Mouse (Mus musculus) gastrocnemius, adult 18-20 months (tissue): ENCODE measurements around the gene Tecr. TPM values are rescaled to one million over a fixed set of nuclear protein-coding genes. Genes with fewer than 3 reads are reported as not detected.
"Not testable (repeated sequence)": the region's sequence is repeated elsewhere in the genome, so short reads cannot be mapped to it uniquely, and the experiment has no call there.

Experiments
- DNase-seq: peaks from one replicate; pipeline ENCODE4 v3.0.0; 2021; ENCODE audit warnings: low spot score
- total RNA-seq, 2 experiments: library from RNA; stranded (reverse); gene quantifications; 2 replicates each; pipeline ENCODE4 v1.2.3; 2021

The Tecr gene
- total RNA-seq, 2 experiments from 2014 or later = 512 to 541 TPM

DNA sequence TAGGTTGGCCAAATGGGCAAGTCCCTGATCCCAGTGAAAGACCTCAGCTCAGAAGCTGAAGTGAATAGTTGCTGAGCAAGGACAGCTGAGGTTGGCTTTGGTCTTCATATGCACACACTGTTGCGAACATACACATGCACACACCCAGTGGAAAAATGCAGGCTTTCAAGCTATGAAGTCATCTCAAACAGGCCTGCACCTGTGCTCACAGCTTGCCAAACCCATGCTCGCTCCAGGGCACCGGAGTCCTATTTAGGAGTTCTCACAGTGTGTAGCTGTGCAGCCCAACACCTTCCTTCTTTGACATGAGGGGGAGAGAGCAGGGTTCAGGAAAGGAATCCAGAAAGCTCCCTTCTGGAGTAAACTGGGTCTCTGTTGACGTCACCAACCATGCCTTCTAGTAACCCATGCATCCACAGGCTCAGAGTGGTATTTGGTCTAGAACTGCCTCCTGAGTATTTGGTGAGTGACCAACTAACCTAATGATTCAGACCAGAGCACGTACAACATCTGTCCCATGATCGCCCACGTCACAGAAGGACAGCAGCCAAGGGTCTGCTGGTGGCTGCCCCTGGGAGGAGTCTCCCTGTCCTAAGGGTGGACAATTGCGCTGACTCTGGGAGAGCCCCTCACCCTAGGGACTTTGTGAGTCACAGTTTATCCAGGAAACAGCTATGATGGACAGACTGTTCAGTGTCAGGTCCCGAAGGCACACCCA, 12.0 kb upstream of the Tecr start:
- no peak for DNase-seq

DNA sequence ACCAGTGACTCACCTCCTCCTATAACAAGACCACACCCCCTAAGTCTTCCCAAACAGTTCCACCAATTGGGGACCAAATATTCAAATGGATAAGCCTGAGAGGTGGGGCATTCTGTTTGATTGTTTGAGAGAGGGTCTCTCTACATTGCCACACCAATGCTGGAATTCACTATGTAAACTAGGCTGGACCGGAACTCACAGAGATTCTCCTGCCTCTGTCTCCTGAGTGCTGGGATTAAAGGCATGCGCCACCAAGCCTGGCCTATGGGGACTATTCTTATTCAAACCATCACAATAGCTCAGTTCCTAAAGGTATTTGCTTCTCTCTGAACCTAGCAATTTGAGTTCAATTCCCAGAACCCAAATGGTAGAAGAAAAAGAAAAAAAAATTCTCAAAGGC, 10.8 kb upstream of the Tecr start:
- no peak for DNase-seq

DNA sequence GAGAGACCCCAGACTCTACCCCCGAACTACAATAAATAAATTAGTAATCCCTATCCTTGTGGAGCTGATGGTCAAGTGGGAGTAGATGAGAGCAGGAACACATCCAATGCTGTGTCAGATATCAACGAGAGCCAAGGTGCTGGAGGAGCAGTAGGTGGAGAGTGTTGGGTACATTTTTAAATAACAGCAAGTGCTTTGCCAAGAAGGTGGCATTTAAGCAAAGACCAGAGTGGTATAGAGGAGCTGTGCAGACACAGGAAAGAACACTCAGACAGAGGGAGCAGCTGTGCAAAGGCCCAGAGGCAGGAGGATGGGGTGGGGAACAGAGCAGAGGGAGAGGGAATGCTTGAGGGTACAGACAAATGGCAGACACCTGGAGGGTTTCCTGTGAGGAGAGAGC, 9.3 kb upstream of the Tecr start:
- no peak for DNase-seq

DNA sequence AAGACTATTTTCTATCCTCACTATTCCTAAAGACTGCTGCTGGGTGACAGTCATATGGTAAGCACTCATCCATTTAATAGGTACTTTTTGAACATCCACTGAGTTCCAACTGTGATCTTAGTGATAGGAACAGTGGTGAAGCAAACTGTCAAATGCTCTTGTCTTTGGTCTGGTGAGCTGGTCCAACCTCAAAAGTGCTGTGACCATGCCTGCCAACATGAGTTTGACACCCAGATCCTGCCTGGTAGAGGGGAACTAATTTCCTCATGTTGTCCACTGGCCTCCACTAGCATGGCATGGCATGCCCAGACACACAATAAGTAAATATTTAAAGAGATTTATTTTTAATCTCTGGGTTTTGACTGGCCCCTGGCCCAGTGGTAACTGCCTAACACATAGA, 8.9 kb upstream of the Tecr start:
- DNase-seq = no peak

- no peak for DNase-seq
These were observed 5.9 kb upstream of the Tecr start for GRCm38 (mm10) chr8:83613695-83614094.

GRCm38 (mm10) chr8:83611921-83612320, 4.2 kb upstream of the Tecr start:
- DNase-seq = no peak

- no peak for DNase-seq
These were observed 1.9 kb upstream of the Tecr start for GRCm38 (mm10) chr8:83609547-83610180.

DNA sequence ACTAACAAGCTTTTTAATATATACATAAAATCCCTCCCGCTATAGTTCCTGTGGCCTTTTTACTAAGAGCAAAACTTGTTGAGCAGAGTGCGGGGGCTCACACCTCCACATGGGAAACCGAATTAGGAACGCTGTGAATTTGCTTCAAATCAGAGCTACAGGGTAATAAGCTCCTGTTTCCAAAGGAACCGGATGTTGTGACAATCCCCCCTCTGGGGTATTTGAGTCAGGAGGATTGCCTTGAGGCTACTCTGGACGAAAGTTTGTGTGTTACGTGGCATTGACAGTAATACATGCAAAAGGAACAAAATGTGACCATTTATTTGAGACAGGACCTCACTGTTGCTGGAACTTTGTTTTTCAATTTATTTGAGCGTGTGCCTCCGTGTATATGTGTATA, 1.3 kb upstream of the Tecr start:
- DNase-seq = no peak

DNA sequence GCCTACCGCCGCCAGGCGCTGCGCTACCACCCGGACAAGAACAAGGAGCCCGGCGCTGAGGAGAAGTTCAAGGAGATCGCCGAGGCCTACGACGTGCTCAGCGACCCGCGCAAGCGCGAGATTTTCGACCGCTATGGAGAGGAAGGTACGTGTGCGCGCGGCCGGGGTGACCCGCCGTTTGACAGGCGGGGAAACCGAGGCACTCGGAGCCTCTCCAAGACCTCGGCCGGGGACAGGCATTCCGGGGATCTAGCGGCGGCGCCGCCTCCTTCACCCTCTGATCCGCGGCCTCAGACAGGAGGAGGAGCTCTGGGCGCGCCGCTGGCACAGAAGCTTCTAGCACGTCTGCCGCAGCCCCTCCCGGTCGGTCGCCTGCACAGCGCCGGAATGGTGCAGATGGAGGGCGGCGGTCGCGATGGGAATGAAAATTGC, 643 bp upstream of the Tecr start:
- peak; percentile 82 for DNase-seq

GRCm38 (mm10) chr8:83602650-83603029, 5.1 kb downstream of the Tecr start:
- no peak for DNase-seq

DNA sequence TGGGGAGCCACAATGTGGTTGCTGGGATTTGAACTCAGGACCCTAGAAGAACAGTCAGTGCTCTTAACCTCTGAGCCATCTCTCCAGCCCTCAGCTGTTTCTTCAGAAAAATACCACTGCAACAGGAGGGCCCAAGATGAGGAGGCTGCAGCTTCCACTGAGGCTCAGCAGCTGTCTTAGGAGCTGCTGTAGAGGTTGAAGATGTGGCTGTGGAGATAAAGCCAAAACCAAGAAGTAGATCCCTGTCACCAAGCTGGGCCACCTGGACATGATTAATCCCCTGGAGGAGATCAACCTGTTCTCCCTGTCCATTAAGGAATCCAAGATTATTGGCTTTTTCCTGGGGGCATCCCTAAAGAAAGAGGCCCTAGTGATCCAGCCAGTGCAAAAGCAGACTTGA, 8.0 kb downstream of the Tecr start:
- no peak for DNase-seq

- DNase-seq = no peak
These were observed 9.6 kb downstream of the Tecr start for GRCm38 (mm10) chr8:83598146-83598545.

DNA sequence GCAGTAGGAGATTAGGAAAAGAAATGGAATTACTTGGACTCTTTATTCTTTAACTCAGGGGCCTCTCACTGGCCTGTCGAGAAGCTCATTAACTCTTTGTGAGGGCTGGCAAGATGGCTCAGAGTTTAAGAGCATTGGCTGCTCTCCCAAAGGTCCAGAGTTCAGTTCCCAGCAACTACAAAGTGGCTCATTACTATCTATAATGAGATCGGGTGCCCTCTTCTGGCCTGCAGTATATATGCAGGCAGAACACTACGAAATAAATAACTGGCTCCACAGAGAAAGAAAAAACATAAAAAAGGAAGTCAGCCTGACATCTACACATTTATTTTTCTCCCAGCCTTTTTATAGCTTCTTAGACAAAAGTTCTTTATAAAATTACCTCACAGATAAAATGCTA, 11.4 kb downstream of the Tecr start:
- DNase-seq = no peak

GRCm38 (mm10) chr8:83595050-83595345, 12.8 kb downstream of the Tecr start:
- DNase-seq = not testable (repeated sequence)

DNA sequence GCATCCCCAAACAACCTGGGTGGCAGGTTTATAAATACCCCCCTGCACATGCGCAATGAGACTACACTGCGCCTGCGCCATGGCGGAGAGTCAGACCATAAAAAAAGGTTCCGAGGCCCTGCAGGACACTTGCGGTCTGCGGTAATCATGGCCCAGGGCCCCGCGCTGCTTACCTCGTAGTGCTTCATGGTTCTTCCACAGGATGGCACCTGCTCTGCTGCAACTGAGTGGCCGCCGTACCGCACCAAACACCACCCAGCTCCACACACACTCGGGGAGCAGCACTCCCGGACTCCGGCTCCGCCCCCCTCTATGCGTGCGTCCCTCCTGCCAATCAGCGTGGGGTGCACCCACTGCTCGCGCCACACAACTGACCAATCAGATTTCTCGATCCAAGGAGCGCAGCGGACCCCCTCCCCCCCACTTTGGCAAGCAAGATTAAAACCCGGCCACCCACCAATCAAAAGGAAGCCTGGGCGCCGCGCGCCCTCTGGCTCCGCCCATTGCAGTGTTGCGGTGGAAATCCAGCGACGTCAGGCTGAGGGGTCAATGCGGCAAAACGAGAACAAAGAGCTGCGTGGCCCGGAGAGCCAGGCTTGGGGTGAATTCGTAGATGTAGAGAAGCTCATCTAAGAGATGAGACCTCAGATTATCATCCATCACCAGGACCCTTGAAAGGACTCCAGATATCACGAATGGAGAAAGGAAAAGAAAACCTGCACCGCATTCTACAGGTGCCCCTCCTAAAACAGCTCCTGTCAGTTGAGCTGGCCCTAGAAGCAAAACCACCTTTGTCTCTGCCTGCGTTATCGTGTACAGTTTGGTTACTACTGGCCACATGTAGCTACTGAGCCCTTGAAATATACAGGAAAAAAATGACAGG, 13.4 kb downstream of the Tecr start:
- peak; percentile 95 for DNase-seq

GRCm38 (mm10) chr8:83593325-83594166, 14.2 kb downstream of the Tecr start:
- no peak for DNase-seq

DNA sequence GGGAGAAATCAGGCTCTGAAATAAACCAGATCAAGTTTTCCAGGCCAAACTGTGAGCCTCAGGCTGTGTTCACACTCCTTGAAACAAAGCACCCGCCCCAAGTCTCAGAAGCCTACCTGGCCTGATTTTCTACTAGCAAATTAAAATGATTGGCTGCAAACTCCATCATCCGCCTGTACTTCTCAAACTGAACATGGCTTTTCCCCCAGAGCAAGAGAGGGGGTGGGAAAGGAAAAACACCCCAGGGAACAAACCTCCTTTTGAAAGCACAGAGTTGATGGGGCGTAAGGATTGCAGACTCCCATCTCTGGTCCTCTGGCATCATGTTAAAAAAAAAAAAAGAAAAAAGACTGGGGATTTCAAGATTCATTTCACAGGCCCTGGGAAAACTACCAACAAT, 15.1 kb downstream of the Tecr start:
- no peak for DNase-seq

GRCm38 (mm10) chr8:83590488-83591023, 17.2 kb downstream of the Tecr start:
- no peak for DNase-seq

DNA sequence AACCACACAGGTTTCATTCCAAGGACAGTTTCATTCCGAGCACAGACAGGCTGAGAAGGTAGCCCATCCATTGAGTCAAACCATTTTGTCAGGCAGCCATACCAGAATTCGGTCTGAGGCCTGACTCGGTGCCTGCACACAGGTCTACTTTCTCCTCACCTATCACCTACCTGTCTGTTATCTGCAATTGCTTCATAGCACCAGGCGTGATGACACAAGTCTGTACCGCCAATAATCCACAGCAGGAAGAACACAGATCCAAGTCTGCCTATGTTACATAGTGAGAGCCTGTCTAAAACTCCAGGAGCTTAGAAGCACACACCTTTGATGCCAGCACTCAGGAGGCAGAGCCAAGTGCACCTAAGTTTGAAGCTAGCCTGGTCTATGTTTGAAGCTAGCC, 18.9 kb downstream of the Tecr start:
- no peak for DNase-seq

- no peak for DNase-seq
These were observed 20.1 kb downstream of the Tecr start for GRCm38 (mm10) chr8:83587644-83588043.

DNA sequence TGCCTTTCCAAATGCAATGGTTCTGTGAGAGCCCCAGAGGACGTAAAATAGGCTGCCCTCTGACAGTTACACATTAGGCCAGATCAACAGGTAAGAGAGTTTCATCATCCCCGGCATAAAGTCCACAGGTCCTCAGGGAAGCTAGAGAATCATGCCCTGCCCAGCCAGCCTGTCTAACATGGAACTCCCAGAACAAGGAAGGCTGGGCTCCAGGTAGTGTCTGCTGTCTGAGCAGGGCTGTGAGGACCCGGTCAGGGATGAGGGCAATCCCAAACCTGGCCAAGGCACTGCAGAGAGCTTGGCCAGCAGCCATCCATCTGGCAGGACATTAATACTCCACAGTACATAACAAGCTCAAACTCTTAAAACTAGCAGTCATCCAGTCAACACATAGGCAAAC, 22.4 kb downstream of the Tecr start:
- no peak for DNase-seq
